ENCODE assay signal across 22 mouse cellular contexts in the genomic region with DNA sequence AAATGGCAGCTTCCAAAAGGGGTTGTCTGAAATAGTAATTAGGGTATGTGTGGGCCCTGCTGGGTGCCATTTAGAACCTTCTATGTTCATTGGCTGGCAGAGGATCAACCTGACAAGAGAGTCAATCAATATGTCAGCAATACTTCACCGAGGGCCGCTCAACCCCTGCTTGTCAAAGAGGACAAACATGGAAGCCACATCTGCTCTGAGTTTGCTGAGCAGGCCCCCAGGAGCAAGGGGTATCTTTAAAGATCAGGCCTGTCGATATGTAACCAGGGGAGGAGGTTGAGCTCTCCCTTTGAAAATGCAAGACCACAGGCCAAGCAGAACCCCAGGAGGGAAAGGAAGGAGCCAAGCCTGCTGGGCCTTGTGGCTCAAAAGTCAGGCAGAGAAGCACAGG.
"Had no signal": no experiment of that assay in that cellular context is flagged by ENCODE, and none has a peak within 500 bp of the region (broad histone marks: within the 10 kb centered on the region; RNA-seq: fewer than 3 reads in every experiment).

No protein-coding gene starts in this region.

- H3K27me3 ChIP-seq: kidney, embryonic 15.5 days; liver, embryonic 12.5 days; liver, embryonic 15.5 days; lung, embryonic 15.5 days; megakaryocyte, embryonic 14.5 days; midbrain, embryonic 12.5 days; stomach, embryonic 15.5 days had no signal

- ATAC-seq: liver, embryonic 12.5 days had no signal

- H3K9me3 ChIP-seq: kidney, embryonic 15.5 days; limb, embryonic 13.5 days; liver, embryonic 12.5 days; liver, embryonic 15.5 days; lung, embryonic 15.5 days; midbrain, embryonic 12.5 days; stomach, embryonic 15.5 days had no signal

- H3K4me1 ChIP-seq: liver, embryonic 12.5 days; liver, embryonic 15.5 days; lung, embryonic 15.5 days; megakaryocyte, embryonic 14.5 days; stomach, embryonic 15.5 days had no signal

- H3K27ac ChIP-seq: kidney, embryonic 15.5 days; limb, embryonic 13.5 days; liver, embryonic 12.5 days; liver, embryonic 15.5 days; lung, embryonic 15.5 days; midbrain, embryonic 12.5 days; stomach, embryonic 15.5 days had no signal

- DNase-seq: kidney, adult 11 months; kidney, adult 8-10 months; kidney, postnatal 10 days; kidney, postnatal 36 days; layer of hippocampus, postnatal 36 days; left cerebral cortex, postnatal 4 days; liver; lung, adult 18-20 months; lung, postnatal 10 days; lung, postnatal 36 days; right cerebral cortex, postnatal 25 days; spleen, adult 18-20 months; thymus, postnatal 25 days had no signal

- H3K4me3 ChIP-seq: kidney, embryonic 15.5 days; limb, embryonic 13.5 days; liver, embryonic 12.5 days; liver, embryonic 15.5 days; lung, embryonic 15.5 days; megakaryocyte, embryonic 14.5 days; midbrain, embryonic 12.5 days; myocyte; stomach, embryonic 15.5 days had no signal

- H3K36me3 ChIP-seq: kidney, embryonic 15.5 days; limb, embryonic 13.5 days; liver, embryonic 12.5 days; liver, embryonic 15.5 days; lung, embryonic 15.5 days; midbrain, embryonic 12.5 days; stomach, embryonic 15.5 days had no signal

- H3K4me2 ChIP-seq: kidney, embryonic 15.5 days; limb, embryonic 13.5 days; liver, embryonic 12.5 days; liver, embryonic 15.5 days; lung, embryonic 15.5 days; midbrain, embryonic 12.5 days; stomach, embryonic 15.5 days had no signal

- H3K9ac ChIP-seq: kidney, embryonic 15.5 days; limb, embryonic 13.5 days; liver, embryonic 12.5 days; liver, embryonic 15.5 days; lung, embryonic 15.5 days; midbrain, embryonic 12.5 days; stomach, embryonic 15.5 days had no signal
